Mouse (Mus musculus) erythroblast, embryonic 14.5 days (primary cell): Measurements from ENCODE around the gene Foxred2. TPM values are rescaled to one million over a fixed set of nuclear protein-coding genes. Genes with fewer than 3 reads are reported as not detected.

ENCODE experiments used
- H3K27me3 ChIP-seq: 2 replicates; pipeline ENCODE4 v1.6.1; 2012; ENCODE audit warnings: inconsistent platforms; ENCODE audit not compliant: control insufficient read depth
- H3K36me3 ChIP-seq: 2 replicates; pipeline ENCODE4 v1.6.1; 2012; ENCODE audit warnings: mild to moderate bottlenecking, inconsistent platforms; ENCODE audit not compliant: control insufficient read depth
- H3K4me1 ChIP-seq: 2 replicates; pipeline ENCODE4 v1.6.1; 2012; ENCODE audit warnings: inconsistent platforms; ENCODE audit not compliant: control insufficient read depth
- H3K4me3 ChIP-seq: replicated peaks from 2 replicates; pipeline ENCODE3; 2012; ENCODE audit warnings: moderate library complexity, mild to moderate bottlenecking, inconsistent platforms
- H3K9me3 ChIP-seq: 2 replicates; pipeline ENCODE4 v1.6.1; 2012; ENCODE audit warnings: low read length, inconsistent platforms, mixed read lengths; ENCODE audit not compliant: control insufficient read depth
- GATA1 ChIP-seq: IDR thresholded peaks from 2 replicates; pipeline ENCODE4 v1.6.1; 2012; ENCODE audit warnings: low read length, inconsistent platforms, mixed read lengths
- TAL1 ChIP-seq: IDR thresholded peaks from 3 replicates; pipeline ENCODE4 v1.6.1; 2012; ENCODE audit warnings: low read length, inconsistent platforms, mixed read lengths
- polyA plus RNA-seq: library from polyadenylated mRNA; stranded (reverse); fragments of >175 nt; gene quantifications from 2 replicates; pipeline ENCODE4 v1.2.3, GENCODE M21; 2012

Foxred2 gene
- polyA plus RNA-seq, 1 experiment: 0.06 TPM

DNA sequence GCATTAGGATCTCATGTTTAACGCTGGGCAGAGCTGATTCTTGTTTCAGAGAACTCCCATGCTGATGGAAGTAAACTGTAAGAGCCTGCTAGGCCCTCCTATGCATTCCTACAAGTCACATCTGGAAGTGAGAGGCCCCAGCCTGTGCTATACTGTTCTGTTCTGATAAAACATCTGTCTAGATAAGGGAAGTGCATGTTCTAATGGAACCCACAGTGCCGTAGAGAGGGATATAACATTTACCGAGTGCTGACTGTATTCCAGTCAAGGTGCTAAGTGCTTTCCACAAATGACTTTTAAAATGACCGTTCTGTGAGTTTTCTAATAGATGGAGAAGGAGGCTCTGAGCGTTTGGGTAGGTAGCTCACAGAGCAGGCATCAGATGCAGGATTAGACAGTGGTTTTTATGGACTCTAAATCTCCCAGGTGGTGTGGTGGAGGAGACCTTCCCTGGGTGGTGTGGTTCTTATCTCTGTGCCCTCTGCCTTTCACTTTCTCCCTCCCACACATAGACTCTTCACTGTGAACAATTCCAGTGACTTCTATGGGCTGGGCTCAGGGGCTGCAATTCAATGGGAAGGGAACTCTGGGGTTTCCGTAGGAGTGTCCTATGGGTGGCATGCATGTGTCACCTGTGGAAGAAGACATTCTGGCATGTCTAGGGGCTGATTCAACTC is 17.8 kb upstream of the Foxred2 start:
- TF ChIP-seq GATA1: peak; percentile 66
- TF ChIP-seq TAL1: peak; percentile 48
- Histone ChIP-seq H3K4me1 (peaks cover 82% of the 10 kb centered on the region), H3K27me3 (peaks cover under 1% of the 10 kb centered on the region), H3K36me3 (peaks cover 31% of the 10 kb centered on the region), H3K9me3 (peaks cover 13% of the 10 kb centered on the region), H3K4me3 (peak overlapping the region; percentile 48)

GRCm38 (mm10) chr15:77970470-77971292 is 14.2 kb upstream of the Foxred2 start, which contains the start of gene Eif3d:
Gene Eif3d (minus strand): TSS chr15:77970813.
- Histone ChIP-seq H3K4me1 (peaks cover 89% of the 10 kb centered on the region), H3K36me3 (peaks cover 51% of the 10 kb centered on the region), H3K27me3 (no peaks in the 10 kb centered on the region), H3K9me3 (peaks cover under 1% of the 10 kb centered on the region), H3K4me3 (peak within 1 kb of the TSS; percentile 74)
- no peak for TF ChIP-seq TAL1
- peak; percentile 72 for TF ChIP-seq GATA1

DNA sequence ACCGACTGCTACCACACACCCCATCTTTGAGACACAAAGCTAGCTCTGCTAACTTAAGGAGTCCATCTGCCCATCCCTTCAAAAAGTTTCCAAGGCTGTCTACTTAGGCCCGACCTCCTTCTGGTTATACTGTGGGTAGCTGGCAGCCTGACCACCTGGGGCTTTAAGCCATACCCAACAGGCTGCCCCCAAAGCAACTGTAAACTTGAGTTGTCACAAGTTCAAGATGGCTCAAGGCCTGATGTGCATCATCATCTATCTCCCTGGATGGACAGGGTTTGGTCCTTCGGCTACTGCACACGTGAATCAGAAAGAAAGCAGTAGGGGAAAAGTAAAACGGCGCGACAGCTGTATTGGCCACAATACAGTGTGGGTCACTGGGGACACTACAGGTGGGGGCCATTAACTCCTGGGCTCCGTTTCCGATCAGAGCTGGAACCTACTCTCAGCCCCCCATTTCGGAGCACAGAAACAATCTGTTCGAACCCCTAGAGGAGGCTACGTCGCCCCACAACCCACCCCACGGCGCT is 13.5 kb upstream of the Foxred2 start:
- TF ChIP-seq GATA1 (no peak), TAL1 (no peak)

DNA sequence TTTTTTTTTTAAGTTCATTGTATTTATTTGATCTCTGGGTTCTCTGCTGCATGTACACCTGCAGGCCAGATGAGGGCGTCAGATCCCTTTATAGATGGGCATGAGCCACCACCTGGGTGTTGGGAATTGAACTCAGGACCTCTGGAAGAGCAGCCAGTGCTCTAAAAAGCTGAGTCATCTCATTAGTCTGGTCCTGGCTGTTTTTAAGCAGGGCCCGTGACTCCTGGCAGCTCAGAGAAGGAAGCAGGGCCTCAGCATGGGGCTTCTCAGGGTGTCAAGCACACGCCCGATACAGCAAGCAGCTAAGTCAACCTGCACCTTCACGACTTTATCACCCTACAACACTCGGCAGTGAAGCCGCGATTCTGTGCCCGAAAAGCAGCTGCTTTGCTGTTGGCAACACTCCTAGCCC is 8.6 kb upstream of the Foxred2 start:
- no peaks in the 10 kb centered on the region for H3K27me3 ChIP-seq
- TF ChIP-seq TAL1 (peak; percentile 56; the same call in 2 of the 3 replicates), GATA1 (no peak)
- H3K4me3 ChIP-seq: peak overlapping the region; percentile 8
- H3K9me3 ChIP-seq: no peaks in the 10 kb centered on the region
- peaks cover 96% of the 10 kb centered on the region for H3K36me3 ChIP-seq
- H3K4me1 ChIP-seq: peaks cover 75% of the 10 kb centered on the region

More for the DNA sequence above, 13.5 kb upstream of the Foxred2 start:
- Histone ChIP-seq H3K36me3 (peaks cover 56% of the 10 kb centered on the region), H3K4me3 (peak overlapping the region; percentile 74), H3K4me1 (peaks cover 90% of the 10 kb centered on the region), H3K27me3 (no peaks in the 10 kb centered on the region), H3K9me3 (no peaks in the 10 kb centered on the region)

- Histone ChIP-seq H3K27me3 (0 out of 2 replicates have a peak, but pooled peaks cover 2% of the 10 kb centered on the region), H3K4me1 (peaks cover 65% of the 10 kb centered on the region), H3K9me3 (no peaks in the 10 kb centered on the region), H3K36me3 (peaks cover 98% of the 10 kb centered on the region), H3K4me3 (no peak overlapping the region)
- no peak for TF ChIP-seq TAL1
- no peak for TF ChIP-seq GATA1
These were observed 5.9 kb upstream of the Foxred2 start for GRCm38 (mm10) chr15:77962447-77962846.

DNA sequence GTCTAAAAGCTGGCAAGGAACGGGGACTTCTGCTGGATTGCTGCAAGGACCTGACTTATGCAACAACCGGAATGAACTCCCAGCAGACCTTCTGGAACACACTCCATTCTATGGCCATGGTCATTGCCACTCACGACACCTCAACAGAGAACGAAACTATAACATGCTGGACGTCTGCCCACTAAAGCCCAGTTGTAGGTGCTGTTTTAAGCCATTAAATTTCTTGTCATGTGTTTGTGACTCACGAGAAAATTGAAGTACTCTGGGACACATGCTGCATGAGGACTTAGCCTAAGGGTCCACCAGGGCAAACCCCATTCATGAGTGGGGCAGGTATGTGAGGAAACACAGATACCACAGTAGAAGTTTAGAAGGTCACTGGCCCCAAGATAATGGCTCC is 4.2 kb upstream of the Foxred2 start:
- Histone ChIP-seq H3K27me3 (peaks cover 19% of the 10 kb centered on the region), H3K4me3 (no peak overlapping the region), H3K36me3 (peaks cover 81% of the 10 kb centered on the region), H3K9me3 (peaks cover 5% of the 10 kb centered on the region; the same call in 1 of the 2 replicates), H3K4me1 (peaks cover 65% of the 10 kb centered on the region)
- TF ChIP-seq TAL1 (no peak), GATA1 (no peak)

- no peak for TF ChIP-seq TAL1
- no peak for TF ChIP-seq GATA1
- Histone ChIP-seq H3K27me3 (peaks cover 43% of the 10 kb centered on the region), H3K9me3 (peaks cover 7% of the 10 kb centered on the region; the same call in 1 of the 2 replicates), H3K4me3 (no peak overlapping the region), H3K36me3 (peaks cover 55% of the 10 kb centered on the region), H3K4me1 (peaks cover 46% of the 10 kb centered on the region)
These were observed 1.5 kb upstream of the Foxred2 start for GRCm38 (mm10) chr15:77958071-77958470.

DNA sequence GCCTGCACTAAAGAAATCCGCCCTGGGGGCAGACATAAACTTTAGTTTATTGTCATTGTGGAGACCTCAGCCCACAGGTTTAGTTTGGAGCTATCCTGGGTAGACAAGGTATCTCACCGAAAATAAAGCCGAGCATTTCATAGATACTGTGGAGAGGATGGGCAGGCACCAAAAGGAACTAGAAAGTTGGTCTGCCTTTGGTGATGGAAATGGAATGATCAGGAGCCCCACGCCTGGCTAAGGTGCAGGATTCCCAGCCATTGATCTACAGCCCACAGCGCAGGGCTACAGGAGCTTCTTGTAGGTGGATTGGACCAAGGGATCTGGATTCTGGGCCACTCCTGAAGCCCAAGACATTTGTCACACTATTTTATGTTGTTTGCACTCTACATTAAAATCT is 1.1 kb upstream of the Foxred2 start:
- no peak for TF ChIP-seq GATA1
- no peak for TF ChIP-seq TAL1
- H3K4me1 ChIP-seq: peaks cover 45% of the 10 kb centered on the region
- no peak overlapping the region for H3K4me3 ChIP-seq
- peaks cover 47% of the 10 kb centered on the region for H3K27me3 ChIP-seq
- H3K36me3 ChIP-seq: peaks cover 50% of the 10 kb centered on the region
- peaks cover 7% of the 10 kb centered on the region; the same call in 1 of the 2 replicates for H3K9me3 ChIP-seq
